Mouse (Mus musculus) fat pad, adult 2 months (tissue): ENCODE results near the gene Pabpn1l.

Source experiments
- DNase-seq: peaks from one replicate; pipeline ENCODE4 v3.0.0-alpha.2; 2011; ENCODE audit warnings: low read depth, low spot score; ENCODE audit errors: extremely low read depth

Gene Pabpn1l

DNA sequence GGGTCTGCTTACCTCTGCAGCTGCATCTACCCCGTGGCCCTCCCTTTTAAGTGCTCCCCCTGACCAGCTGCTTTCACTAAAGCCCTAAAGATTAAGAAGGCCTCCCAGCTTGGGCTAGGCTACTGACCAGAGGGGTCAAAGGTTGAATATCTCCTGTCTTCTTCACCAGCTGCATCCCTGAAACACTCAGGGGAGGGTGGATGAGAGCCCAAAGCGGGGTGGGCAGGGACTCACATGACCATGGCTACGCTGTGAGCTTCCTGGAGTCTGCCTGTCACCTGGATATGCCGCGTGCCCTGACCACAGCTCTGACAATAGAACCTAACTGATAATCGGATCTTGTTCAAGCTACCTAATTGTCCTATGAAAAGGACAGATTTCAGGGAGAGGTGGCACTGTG, at the start of gene Pabpn1l:
TSS of gene Pabpn1l (minus strand) at position 13 of the 400 bp plus-strand sequence.
- no peak for DNase-seq

DNA sequence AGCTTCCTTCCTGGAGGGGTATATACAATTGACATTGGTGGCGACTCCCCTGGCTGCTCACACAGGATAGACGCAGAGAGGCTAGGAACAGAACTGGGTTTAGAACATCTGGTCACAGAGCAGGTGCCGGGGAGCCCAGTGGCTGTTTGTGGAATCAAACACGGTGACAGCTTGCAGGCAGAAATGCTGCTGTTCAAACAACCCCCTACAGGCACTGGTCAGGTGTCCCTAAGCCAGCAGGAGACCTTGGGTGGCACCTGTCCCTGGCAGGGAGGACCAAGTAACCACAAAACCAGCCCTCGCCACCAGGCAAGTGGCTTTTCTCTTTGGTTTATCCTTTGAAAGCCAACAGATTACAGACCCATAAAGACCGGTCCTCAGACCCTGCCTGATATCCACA, 49.4 kb upstream of the Pabpn1l start:
- no peak for DNase-seq

DNA sequence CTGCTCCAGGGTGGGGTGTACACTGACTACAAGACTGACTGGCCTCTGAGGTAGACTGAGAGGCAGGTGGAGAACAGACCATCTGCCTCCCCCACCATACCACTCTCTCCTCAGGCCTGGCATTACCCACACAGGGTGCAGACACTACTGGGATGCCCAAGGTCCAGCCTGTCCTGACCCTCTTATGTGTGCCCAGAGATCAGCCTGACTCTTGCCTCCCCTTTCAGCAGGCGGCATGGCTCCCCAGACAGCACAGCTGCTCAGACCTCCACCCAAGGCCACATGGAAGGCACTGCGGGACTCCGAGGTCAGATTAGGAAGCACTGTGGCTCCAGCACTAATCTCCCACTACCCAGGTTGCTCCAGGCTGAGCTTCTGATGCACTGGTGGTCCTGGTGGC, 48.2 kb upstream of the Pabpn1l start:
- no peak for DNase-seq

DNA sequence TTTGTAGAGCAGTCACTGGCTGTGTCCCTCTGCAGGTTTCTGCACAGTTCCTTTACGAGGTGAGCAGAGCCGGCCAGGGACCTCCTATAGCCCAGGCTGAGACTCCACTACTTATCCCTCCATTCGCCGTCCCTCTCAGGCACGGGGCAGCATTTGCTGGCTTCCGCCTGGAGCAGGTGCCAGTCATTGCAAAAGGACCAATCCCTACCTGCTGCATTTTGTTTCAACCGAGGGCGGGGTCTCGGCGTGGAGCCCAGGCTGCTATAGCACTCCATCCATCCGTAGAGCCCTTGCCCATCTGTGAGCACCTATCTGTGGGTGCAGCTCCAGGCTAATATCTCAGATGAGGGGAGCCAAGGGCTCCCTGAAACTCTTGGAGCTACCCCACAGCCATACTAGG, 47.5 kb upstream of the Pabpn1l start:
- no peak for DNase-seq

DNA sequence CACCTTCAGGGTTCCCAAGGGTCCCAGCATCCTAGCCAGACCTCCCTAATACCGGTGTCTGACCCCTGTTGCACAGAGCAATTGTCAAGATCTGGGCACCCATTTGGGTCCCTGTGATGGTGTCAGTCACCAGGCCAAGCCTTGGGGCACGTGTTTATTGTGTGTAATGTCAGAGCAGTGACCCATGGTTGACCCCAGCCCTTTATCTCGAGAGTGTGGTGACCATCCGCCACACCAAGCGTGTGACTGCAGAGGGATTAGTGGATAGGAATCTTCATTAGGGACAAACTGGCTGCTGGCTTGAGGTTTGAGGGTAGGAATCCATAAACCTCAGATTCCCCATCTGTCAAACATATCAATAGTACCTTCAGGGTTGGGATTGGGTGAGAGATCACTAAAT, 46.8 kb upstream of the Pabpn1l start:
- DNase-seq = no peak

DNA sequence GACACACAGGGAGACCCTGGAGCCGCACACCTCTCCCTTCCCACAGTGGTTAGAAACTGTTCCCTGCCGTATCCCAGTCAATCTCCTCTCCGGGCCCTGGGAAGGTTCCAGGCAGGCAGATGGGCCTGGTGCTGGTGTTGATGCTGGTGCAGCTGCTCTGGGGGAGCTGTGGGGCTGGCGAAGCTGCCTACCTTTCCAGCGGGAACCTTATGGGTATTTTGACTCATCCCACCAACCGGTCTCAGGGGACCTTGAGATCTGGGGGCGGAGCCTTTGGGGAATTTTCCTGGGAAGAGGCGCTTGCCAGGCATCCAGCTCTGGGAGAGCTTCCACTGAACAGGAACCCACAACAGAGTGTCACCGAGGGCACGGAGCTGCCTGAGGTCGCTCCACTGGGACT, 45.3 kb upstream of the Pabpn1l start:
- DNase-seq = no peak

DNA sequence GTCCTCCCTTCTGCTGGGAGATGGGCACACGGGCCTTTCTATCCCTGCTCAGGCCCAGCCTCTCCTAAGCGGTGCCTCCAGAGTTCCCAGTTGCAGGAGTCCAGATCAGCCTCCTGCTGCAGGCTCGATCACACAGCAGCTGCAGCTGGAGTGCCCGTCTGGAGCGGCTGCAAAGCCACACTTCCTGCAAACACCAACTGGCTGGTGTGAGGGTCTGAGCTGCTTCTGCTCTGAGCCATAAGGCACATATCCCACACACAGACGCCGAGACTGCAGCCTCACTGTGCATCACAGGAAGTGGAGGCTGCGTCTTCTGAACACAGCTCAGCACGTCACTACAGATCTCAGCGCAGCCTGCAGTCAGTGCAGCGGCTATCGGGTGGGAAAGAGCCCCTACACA, 44.3 kb upstream of the Pabpn1l start:
- no peak for DNase-seq

DNA sequence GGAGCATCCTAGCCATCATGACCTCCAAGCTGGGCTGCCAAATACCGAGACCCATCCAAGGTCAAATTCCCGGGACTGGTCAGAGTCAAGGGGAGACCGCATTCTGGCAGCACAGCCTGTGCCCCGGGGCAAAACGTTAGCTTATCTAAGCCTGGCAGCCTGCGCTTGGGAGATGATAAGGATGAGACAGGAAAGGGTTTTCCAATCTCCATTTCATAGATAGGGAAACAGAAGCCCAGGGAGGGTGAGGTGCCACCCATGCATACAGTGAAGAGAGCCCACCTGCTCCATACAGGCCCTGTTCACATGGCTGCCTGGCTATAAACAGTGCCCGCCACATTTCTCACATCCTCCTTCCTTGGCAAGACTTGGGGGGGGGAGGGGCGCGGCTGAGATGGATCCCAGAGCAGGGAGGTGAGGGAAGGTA, 43.8 kb upstream of the Pabpn1l start:
- DNase-seq = no peak

DNA sequence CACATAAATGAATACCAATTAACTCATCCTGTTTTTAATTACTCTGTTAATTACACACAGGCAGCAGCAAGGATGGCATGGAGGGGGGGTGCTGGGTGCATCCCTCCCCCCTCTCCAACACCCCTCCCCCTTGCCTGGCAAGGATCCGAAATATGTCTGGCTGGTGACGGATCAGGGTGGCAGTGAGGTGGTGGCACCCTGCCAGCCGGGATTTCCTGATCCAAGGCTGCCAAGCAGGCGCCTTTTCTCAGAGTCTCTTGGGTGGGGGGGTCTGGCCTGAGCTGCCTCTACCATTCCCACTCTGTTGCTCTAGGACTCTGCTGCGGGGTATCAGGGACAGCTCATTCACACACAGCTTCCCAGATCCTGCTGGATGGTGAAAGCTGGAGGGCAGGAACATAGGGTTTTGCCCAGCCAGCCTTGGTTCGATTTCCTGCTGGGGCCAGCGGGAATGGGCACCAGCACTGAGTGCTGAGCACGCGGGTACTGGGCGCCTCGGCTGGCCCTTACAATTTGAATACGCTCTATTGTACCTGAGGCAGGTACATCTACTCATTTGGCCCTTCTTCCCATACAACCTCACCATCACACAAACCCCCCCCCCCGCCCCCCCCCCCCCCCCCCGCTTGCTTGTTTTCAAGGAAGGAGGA, 43.3 kb upstream of the Pabpn1l start:
- no peak for DNase-seq

DNA sequence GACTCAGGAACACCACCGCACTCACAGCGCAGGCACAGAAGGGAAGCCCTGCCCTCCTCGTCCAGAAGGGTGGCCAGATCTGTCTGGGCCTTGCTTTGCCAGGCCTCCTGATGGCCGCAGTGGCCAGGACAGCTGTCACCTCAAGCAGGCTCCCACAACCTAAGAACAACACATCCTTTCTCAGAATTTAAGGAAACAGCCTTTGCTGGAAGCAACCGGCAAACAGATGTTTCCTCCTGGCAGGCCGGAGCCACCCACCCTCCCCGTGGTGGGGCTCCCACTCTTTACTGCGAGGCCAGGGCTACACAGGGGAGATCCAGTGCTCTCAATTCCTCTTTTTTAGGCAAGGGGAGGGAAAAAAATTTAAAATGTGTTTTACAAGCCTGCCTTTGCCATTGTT, 42.7 kb upstream of the Pabpn1l start:
- DNase-seq = no peak

DNA sequence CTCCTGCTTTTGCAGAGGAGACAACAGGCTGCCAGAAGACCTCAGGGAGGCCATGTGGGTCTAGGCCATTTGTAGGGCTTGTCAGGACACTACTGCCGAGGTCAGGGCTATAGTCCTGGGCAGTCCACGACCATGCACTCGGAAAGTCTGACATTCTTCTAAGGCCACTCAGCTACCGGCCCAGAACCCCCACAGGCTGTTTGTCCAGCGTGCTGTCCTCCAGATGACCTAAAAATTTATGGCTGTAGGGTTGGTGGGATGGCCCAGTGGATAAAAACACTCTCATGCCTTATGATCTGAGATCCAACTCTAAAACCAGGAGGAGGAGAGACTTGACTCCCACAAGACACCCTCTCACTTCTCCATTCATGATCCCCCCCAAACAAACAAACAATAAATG, 41.1 kb upstream of the Pabpn1l start:
- DNase-seq = no peak

DNA sequence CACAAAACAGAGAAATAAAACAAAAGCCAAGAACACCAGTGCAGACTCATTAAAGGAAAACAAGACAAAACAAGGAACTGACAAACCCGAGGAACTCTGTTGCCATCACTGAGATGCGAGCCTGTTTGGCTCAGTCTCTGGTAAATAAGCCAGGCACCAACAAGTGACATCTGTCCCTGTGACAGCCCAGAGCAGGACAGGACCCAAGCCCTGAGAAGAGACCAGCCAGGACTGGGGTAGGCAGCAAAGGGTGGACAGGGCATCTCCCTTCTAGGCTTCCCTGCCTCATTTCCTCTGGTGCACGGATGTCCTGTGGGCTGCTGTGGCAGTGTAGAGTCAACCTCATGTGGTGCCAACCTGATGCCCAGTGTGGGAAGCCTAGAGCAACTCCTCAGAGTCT, 40.6 kb upstream of the Pabpn1l start:
- no peak for DNase-seq

DNA sequence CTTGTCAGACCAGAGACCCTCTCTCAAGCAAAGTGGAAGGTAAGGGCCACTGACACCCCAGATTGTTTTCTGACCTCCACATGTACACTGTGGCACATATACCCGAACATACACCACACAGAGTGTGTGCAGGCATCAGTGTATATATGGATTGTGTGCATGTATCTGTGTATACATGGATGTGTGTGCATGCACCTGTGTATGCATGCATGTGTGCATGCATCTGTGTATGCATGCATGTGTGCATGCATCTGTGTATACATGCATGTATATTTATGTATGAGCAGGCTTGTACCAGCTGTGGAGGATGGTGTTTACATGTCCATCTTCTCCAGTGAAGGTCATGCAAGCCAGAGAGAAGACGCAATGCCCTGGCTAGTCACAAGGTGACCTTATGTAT, 39.4 kb upstream of the Pabpn1l start:
- DNase-seq = no peak

DNA sequence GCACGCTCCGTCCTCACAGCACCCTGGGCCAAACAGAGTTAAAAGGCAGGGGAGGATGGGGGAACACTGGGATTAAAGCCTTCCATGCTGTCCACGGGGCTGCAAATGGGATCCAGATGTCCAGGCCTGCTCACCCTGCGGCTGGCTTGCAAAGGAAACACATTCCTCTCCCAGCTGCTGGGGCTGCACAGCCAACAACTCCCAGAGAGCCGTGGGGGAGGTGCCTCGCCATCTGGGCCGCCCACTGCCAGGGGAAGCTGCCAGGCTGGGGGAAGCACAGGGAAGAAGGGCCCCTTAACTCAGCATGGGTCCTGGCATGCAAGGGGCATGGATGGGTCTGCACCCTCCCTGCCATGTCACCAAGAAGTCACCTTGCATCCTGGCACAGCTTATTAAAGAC, 38.6 kb upstream of the Pabpn1l start:
- DNase-seq = no peak

DNA sequence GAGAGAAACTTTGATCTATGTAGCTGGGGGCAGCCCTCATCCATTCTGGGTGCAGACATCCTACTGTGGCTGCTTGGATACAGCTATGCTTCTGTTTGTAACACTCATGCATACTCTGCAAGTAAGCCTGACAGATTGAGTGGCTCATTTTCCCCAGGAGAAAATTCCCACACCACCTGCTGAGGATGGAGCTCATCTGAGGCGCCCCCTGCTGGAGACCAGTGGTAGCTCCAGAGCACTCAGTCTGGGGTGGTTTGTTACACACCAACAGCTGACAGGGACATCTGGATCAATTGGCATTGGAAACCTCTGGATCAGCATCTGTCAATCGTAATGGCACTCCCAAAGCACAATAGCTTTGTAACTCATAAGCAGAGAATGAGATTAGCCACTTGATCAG, 37.5 kb upstream of the Pabpn1l start:
- no peak for DNase-seq

DNA sequence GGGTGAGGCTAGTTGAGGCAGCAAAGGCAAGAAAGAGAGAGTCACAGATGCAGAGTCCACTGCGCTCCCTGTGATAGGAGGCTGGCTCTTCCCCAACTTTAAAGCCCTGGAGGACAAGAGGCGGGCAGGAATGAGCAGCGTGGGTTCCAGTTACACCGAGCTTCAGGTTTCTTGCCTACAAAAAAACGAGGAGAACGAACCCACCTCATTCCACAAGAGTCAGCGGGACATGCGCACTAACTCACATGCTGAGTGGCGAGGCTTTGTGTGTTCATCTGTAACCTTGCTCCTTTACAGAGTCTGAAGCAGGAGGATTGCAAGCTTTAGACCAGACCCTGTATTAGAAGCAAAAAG, 36.2 kb upstream of the Pabpn1l start:
- no peak for DNase-seq

DNA sequence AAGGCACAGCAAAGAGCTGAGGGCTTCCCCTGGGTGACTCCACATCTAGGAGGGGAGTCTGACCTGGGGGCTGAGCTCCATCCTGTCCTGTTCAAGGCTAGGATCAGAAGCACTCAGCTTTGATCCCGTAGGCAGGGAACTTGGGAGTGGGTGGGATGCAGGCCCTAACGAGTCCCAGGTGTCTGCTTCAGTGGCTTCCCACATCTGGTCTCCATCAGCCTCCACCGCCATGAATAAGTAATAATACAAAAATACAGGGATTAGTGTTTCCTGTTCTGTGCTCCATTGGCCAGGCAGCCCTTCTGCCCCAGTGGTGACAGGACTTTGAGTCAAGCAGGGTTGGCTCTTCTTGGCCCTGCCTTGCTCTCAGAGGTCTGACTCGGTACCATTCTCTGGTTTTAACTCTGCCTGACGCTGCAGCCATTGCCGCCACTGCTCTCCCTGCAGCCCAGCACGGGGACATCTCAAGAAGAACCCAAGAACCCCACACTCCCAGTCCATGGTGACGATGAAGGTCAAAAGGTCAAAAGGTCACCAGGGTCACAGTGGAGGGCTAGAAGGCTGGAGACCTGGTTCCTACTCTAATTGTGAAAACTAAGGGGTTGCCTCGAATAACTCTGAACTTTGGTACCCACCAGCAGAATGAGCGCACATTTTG, 35.7 kb upstream of the Pabpn1l start:
- no peak for DNase-seq

DNA sequence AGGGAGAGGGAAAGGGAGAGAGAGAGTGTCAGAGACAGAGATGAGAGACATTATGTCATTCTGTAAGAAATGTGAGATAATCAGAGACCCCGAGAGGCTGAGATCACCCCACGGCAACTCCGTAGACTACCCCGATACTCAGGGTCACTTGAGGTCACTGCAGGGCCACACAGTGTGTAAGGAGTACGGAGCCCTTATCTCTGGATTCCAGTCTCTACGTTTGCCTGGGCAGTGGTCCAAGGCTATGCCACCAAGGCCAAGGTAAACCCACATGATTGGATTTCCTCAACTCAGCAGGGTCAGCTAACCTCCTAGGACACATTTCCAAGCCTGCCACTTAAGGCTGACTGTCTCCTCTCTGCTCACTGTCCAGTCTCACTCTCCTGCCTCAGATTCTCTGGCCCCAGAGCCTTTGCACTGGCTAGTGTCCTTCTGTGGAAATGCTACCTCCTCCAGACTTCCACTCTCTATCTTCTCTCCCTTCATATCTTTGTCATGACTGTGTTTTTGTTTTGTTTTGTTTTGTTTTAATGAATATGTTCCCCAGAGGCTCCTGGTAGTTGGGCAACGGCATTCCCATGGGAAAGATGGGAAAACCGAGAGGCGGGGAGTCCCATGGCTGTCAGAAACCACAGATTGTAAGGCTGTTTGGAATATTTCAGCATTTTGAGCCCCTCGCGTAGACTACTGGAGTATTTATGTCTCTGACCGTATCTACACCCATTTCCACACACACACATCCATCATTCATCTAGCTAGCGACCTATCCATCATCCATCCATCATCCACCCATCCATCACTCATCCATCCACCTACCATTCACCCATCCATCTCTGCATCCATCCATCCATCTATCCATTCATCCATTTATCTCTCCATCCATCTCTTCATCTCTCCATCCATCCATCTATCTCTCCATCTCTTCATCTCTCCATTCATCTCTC, 33.8 kb upstream of the Pabpn1l start:
- no peak for DNase-seq

DNA sequence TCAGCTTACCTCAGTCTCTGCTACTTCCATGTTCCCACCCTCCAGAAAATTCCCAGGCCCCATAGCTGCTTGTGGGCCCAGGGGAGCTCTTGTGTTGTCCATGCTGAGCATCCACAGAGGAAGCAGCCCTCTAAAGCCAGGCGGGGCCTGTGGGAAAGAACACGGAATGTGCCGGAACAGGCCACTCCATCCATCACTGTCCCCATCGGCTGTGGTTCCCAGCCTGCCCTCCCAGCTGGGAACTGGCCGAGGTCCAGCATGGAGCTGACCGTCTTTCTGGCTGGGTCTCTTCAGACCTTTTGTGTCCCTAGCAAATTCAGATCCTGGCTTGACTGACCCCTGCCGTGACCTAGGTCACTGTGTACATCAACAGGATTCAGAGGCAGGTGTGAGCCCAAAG, 32.2 kb upstream of the Pabpn1l start:
- DNase-seq = no peak

DNA sequence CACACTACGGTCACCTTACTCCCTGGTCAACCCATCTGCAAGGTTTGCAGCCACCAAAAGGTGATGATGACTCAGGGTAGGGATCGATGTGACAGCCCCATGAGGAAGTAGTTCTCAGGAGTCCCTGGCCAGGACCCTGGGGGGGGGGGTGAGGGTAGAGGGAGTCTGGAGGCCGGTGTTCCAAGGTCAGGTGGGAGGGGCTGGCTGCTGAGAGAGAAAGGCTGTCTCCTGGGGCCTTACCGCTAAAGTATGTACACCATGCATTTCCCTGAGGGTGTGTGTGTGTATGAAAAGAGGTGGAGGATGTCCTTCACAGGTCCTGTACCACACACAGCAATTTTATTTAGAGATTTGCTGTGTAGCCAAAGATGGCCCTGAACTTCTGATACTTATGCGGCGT, 30.1 kb upstream of the Pabpn1l start:
- DNase-seq = no peak

DNA sequence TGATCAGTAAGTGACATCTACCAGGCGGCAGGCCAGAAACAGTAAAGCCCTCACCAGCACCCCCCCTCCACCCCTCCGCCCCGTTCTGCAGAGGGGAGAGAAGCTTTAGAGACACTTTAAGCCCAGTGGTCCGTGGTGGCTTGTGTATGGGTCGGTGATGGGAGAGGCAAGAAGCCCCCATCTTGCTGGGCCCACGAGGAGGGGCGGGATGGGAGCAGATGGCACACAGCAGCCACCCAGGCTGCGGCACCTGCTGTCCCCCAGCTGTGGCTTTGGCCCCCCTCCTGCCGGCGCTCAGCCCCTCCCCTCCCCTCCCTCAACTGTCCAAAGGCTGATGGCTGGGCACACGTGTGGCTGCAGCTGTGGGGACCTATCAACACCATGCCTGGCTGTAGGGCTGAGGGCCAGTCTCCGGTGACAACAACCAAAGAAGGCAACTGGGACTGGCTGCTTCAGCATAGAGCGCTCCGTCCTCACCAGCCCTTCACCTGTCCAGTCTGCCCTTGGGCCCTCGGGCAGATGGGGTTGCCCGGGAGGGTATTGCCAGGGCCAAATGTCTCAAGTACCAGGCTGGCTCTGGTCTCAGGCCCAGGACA, 28.9 kb upstream of the Pabpn1l start:
- DNase-seq = no peak
